Mouse (Mus musculus) forebrain, embryonic 11.5 days (tissue): ENCODE results near the gene Dppa3. TPM values are rescaled to one million over a fixed set of nuclear protein-coding genes. Genes with fewer than 3 reads are reported as not detected.
A peak's percentile ranks its signal among the peaks of the same experiment; 100 is the strongest.

ENCODE experiments used
- ATAC-seq: fragments of 200-750 bp; cut with Nextera tagmentation; replicated peaks from 2 replicates; pipeline ENCODE4 v1.8.0; 2017; ENCODE audit warnings: moderate TSS enrichment; ENCODE audit not compliant: low FRiP score
- DNase-seq: peaks from one replicate; pipeline ENCODE4 v3.0.0-alpha.2; 2017; ENCODE audit warnings: low spot score
- H3K27ac ChIP-seq: fragments of 300-500 bp; sonication (generic); 2 replicates; pipeline ENCODE4 v1.5.1; 2014; ENCODE audit warnings: low read depth, low read length
- H3K27me3 ChIP-seq: fragments of 300-500 bp; sonication (generic); 2 replicates; pipeline ENCODE4 v1.6.1; 2014; ENCODE audit warnings: mild to moderate bottlenecking, low read length, mixed read lengths; ENCODE audit not compliant: control insufficient read depth, insufficient read depth
- H3K36me3 ChIP-seq: fragments of 300-500 bp; sonication (generic); 2 replicates; pipeline ENCODE4 v1.6.1; 2014; ENCODE audit warnings: mild to moderate bottlenecking, low read length, moderate library complexity, mixed read lengths; ENCODE audit not compliant: control insufficient read depth, insufficient read depth
- H3K4me1 ChIP-seq: fragments of 300-500 bp; sonication (generic); replicated peaks from 2 replicates; pipeline ENCODE4 v1.6.1; 2014; ENCODE audit warnings: low read length, mixed read lengths; ENCODE audit not compliant: control insufficient read depth, insufficient read depth
- H3K4me2 ChIP-seq: fragments of 300-500 bp; sonication (generic); 2 replicates; pipeline ENCODE4 v1.6.1; 2014; ENCODE audit warnings: low read depth, mild to moderate bottlenecking, low read length, moderate library complexity, mixed read lengths; ENCODE audit not compliant: severe bottlenecking
- H3K4me3 ChIP-seq: fragments of 300-500 bp; sonication (generic); 2 replicates; pipeline ENCODE4 v1.5.1; 2014; ENCODE audit warnings: low read depth, low read length
- H3K9ac ChIP-seq: fragments of 300-500 bp; sonication (generic); 2 replicates; pipeline ENCODE4 v1.6.1; 2014; ENCODE audit warnings: low read length
- H3K9me3 ChIP-seq: fragments of 300-500 bp; sonication (generic); 2 replicates; pipeline ENCODE4 v1.6.1; 2016; ENCODE audit warnings: low read length, mixed read lengths; ENCODE audit not compliant: control insufficient read depth
- WGBS: fragments of 180-500 bp; shearing (Covaris S2); extraction: QIAGEN DNeasy Blood & Tissue Kit; methylation state at CpG from one replicate; pipeline ENCODE4 v1.1.7; 2014; 5-methylcytosine and 5-hydroxymethylcytosine counted together
- polyA plus RNA-seq: library from polyadenylated mRNA; unstranded; fragments of >200 nt; fragmentation: Nextera tagmentation; extraction: Ambion mirVana; gene quantifications from 2 replicates; pipeline ENCODE4 v1.2.1, GENCODE M21; 2014

Dppa3 gene
- polyA plus RNA-seq, 1 experiment from 2014 or later = not detected

- DNase-seq (no peak), ATAC-seq (no peak)
- 70% methylated on average over 5 of the region's 5 CpGs for WGBS
- peaks cover 2% of the 10 kb centered on the region; the same call in 1 of the 2 replicates for H3K4me1 ChIP-seq
- H3K9me3 ChIP-seq = no peaks in the 10 kb centered on the region
- no peaks in the 10 kb centered on the region for H3K36me3 ChIP-seq
- no peak overlapping the region for H3K9ac ChIP-seq
- no peak overlapping the region for H3K4me3 ChIP-seq
- H3K27me3 ChIP-seq = no peaks in the 10 kb centered on the region
- no peak overlapping the region for H3K4me2 ChIP-seq
- H3K27ac ChIP-seq = no peak overlapping the region
These were observed 24.3 kb downstream of the Dppa3 start for GRCm38 (mm10) chr6:122650398-122650980.

DNA sequence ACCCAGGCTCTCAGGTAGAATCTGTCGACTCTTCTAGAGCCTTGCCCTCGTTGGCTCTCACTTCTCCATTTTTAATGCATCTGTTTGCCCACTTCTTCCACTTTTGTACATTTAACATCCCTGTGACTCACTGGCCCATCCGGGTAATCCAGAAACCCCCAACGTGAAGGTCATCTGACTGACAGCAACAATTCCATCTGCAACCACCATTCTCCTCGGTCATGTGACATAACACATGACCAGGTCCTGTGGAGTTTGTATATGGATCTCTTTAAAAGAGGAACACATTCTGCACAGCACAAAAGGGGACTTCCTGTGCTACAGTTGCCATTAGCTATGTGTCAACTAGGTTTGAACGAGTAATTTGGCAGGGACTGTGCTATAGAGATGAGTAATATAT, 28.1 kb downstream of the Dppa3 start:
- no peak overlapping the region for H3K4me2 ChIP-seq
- H3K9ac ChIP-seq = no peak overlapping the region
- no peaks in the 10 kb centered on the region for H3K36me3 ChIP-seq
- 87% methylated on average over 6 of the region's 6 CpGs for WGBS
- ATAC-seq (no peak), DNase-seq (no peak)
- no peak overlapping the region for H3K27ac ChIP-seq
- H3K9me3 ChIP-seq = no peaks in the 10 kb centered on the region
- no peaks in the 10 kb centered on the region for H3K27me3 ChIP-seq
- H3K4me1 ChIP-seq = peaks cover 2% of the 10 kb centered on the region; the same call in 1 of the 2 replicates
- no peak overlapping the region for H3K4me3 ChIP-seq

DNA sequence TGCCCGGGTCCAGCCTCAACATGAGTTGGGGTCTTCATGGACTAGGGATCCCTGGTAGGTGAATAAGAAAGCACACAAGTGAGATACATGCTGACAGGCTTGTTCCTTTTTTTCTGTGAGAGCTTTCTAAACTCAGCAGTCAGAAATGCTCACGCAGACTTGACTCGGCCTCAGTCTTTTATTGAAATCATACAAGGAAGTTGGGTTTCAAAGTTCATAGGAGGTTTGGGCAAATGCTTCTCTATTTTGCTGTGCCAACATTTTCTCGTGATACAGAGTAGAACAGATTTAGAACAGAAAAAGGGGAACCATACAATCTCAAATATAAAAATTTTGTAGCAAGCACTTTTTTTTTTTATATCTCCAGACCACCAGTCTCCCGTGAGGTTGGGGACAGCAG, 31.4 kb downstream of the Dppa3 start:
- Histone ChIP-seq H3K27me3 (no peaks in the 10 kb centered on the region), H3K4me3 (no peak overlapping the region), H3K9ac (no peak overlapping the region), H3K36me3 (no peaks in the 10 kb centered on the region), H3K4me1 (peaks cover 2% of the 10 kb centered on the region; the same call in 1 of the 2 replicates), H3K4me2 (no peak overlapping the region), H3K9me3 (no peaks in the 10 kb centered on the region), H3K27ac (no peak overlapping the region)
- DNase-seq = no peak
- WGBS = 90% methylated on average over 5 of the region's 5 CpGs
- no peak for ATAC-seq

GRCm38 (mm10) chr6:122659567-122659966, 33.4 kb downstream of the Dppa3 start:
- Histone ChIP-seq H3K4me1 (peaks cover 4% of the 10 kb centered on the region; the same call in 1 of the 2 replicates), H3K27me3 (peaks cover 2% of the 10 kb centered on the region; the same call in 1 of the 2 replicates), H3K9ac (no peak overlapping the region), H3K36me3 (no peaks in the 10 kb centered on the region), H3K4me2 (no peak overlapping the region), H3K9me3 (no peaks in the 10 kb centered on the region), H3K4me3 (no peak overlapping the region), H3K27ac (no peak overlapping the region)
- DNase-seq (no peak), ATAC-seq (no peak)
- WGBS = 15% methylated on average over 7 of the region's 7 CpGs

DNA sequence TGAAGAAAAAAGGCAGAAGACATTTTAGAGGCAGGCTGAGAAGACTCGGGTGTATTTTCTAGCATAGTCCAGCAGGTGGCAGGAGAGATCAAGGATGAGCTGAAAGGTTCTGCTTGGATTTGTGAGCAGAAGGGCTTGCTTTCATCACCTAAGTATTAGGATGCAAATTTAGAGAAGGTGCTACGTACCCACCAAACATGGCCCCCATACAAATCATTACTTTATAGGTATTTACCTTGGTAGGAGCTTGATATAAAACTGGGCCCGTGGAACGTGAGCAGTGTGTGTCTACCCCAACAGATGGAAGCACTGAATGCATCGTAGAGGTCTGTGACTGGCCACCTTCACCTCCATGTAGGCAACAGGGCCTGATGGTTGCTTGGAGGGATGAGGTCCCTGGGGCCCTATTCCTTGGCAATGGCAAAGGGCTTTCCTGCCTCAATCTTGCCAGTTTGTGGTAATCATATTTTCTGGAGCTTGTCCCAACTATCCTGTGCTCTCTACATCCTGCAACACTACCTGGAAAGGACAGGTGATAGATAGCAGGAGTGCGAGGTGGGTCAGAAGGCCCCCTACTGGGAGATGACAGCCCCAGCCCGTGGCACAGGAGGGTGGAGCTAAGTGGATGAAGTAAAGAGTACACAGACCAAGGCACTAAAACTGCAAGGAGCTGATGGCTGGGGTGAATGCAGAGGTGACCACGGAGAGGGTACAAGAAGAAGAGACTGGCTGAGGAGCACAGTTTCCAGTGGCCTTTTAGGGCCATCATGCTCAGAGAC, 34.6 kb downstream of the Dppa3 start:
- DNase-seq (peak; percentile 61), ATAC-seq (peak; percentile 28; the same call in 1 of the 2 replicates)
- H3K27ac ChIP-seq = no peak overlapping the region
- no peaks in the 10 kb centered on the region for H3K36me3 ChIP-seq
- peaks cover 2% of the 10 kb centered on the region; the same call in 1 of the 2 replicates for H3K27me3 ChIP-seq
- no peak overlapping the region for H3K9ac ChIP-seq
- 44% methylated on average over 8 of the region's 8 CpGs for WGBS
- no peaks in the 10 kb centered on the region for H3K9me3 ChIP-seq
- 0 out of 2 replicates have a peak, but pooled peaks cover 2% of the 10 kb centered on the region for H3K4me1 ChIP-seq
- H3K4me3 ChIP-seq = no peak overlapping the region
- no peak overlapping the region for H3K4me2 ChIP-seq

DNA sequence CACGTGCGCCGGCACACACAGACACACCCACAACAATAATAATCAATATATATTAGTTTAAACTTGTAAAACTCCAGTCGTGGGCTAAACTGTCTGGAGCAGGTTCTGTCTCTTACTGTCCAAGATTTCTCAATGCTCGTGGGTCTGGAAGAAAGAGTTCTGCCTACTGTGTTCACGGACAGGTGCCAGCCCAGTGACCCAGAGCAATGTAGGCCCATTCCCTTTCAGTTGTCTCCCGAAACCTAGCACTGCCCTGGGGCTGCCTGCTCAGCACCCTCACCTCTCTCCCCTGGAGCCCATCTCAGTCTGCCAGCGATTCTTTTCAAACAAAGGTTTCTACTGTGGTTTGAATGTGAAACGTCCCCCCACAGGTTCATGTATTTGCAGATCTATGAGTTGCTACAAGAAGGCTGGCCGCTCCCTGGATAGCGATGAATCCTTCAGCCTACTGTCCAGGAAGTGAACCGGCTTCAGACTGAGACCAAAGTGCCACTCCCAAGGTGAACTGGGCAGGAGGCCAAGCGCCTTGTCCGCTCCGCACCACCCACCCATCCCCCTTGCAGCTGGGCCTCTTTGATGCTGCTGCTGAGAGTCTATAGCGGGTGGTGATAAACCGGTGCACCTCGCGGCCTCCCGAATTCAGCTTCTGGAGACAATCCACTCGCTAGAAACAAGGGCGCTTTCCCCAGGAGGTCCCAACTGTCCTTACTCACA, 36.5 kb downstream of the Dppa3 start:
- Histone ChIP-seq H3K9me3 (no peaks in the 10 kb centered on the region), H3K9ac (no peak overlapping the region), H3K4me1 (0 out of 2 replicates have a peak, but pooled peaks cover 2% of the 10 kb centered on the region), H3K4me3 (no peak overlapping the region), H3K4me2 (no peak overlapping the region), H3K27ac (no peak overlapping the region), H3K27me3 (peaks cover 2% of the 10 kb centered on the region; the same call in 1 of the 2 replicates), H3K36me3 (no peaks in the 10 kb centered on the region)
- 37% methylated on average over 22 of the region's 22 CpGs for WGBS
- no peak for ATAC-seq
- peak; percentile 59 for DNase-seq

DNA sequence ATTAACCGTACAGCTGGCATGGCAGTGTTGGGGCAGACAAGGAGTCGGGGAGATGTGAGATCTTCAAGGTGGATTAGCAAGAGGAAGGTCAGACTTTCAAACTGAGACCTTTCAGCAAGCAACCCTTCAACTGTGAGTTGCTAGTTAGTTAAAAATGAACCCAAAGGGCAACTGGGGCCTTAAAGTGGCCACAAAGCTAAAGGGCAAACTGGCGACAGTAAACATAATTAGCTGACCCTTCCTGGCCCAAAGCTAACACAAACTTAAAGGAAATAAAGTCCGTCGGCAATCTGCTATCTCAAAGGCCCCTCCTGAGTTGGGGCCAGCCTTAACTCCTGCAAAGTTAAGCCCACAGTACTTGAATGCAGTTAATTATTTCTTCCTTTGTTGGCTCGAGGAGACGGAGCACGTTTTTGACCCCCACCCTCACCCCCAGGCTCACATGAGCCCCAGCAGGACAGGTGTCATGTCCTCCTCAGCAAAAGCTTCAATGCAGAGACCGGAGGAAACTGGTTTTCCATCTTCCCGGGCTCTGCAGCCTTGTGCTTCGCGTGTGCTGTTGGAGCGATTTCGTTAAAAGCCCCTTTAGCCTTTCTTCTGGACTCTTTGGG, 37.5 kb downstream of the Dppa3 start:
- no peak overlapping the region for H3K4me2 ChIP-seq
- no peak overlapping the region for H3K9ac ChIP-seq
- H3K4me1 ChIP-seq = 0 out of 2 replicates have a peak, but pooled peaks cover 2% of the 10 kb centered on the region
- no peak overlapping the region for H3K27ac ChIP-seq
- no peaks in the 10 kb centered on the region for H3K36me3 ChIP-seq
- H3K4me3 ChIP-seq = no peak overlapping the region
- no peak for ATAC-seq
- 26% methylated on average over 14 of the region's 14 CpGs for WGBS
- H3K9me3 ChIP-seq = no peaks in the 10 kb centered on the region
- H3K27me3 ChIP-seq = peaks cover 2% of the 10 kb centered on the region; the same call in 1 of the 2 replicates
- no peak for DNase-seq

DNA sequence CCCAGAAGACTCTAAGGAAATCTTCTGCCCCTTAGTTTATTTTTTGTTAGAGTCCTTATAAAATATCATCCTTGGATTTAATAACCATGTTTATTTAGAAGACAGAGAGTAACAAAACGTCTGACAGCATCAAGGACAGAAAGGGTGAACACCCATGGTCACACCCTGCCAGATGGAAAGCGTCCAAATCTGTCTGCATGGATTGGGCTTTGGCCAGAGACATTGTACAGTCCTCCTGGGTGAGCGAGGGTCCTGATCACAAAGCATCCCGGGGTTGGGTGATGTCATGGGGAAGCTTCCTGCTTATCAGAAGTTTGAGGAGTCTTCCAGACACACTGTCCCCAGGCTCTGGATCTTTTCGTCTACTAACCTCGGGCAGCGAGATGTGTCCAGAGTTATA, 39.7 kb downstream of the Dppa3 start:
- Histone ChIP-seq H3K36me3 (no peaks in the 10 kb centered on the region), H3K4me1 (peaks cover 2% of the 10 kb centered on the region; the same call in 1 of the 2 replicates), H3K9ac (no peak overlapping the region), H3K27me3 (peaks cover 2% of the 10 kb centered on the region; the same call in 1 of the 2 replicates), H3K9me3 (no peaks in the 10 kb centered on the region), H3K27ac (no peak overlapping the region), H3K4me3 (no peak overlapping the region), H3K4me2 (no peak overlapping the region)
- 88% methylated on average over 7 of the region's 7 CpGs for WGBS
- DNase-seq = no peak
- ATAC-seq = no peak
